Mouse (Mus musculus) brain, adult 2 months (tissue): ENCODE measurements around the gene Gbx2.

Source experiments
- DNase-seq: peaks from one replicate; pipeline ENCODE4 v3.0.0; 2011; ENCODE audit warnings: low read depth, low spot score

Gbx2 gene

DNA sequence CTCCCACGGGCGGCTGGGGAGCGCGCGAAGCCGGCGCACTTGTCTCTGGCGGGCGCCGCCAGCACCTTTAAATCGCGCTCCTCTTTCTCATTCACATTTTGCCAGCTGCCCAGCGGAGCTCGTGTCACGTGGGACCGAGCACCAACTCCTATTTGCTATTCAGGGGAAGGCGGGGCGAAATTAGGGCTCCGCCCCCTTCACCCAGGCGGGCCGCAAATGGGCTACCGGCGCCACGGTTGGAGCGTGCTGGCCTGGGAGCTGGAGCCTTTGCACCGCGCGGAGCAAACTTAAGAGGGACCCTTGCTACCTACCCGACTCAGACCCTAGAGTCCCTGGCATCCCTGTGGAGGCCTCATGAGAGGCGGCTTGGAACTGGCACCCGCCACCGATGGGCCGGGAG, at the start of gene Gbx2:
Gene Gbx2 (minus strand): TSS at position 60 of the 400 bp plus-strand sequence.
- peak; percentile 17 for DNase-seq

DNA sequence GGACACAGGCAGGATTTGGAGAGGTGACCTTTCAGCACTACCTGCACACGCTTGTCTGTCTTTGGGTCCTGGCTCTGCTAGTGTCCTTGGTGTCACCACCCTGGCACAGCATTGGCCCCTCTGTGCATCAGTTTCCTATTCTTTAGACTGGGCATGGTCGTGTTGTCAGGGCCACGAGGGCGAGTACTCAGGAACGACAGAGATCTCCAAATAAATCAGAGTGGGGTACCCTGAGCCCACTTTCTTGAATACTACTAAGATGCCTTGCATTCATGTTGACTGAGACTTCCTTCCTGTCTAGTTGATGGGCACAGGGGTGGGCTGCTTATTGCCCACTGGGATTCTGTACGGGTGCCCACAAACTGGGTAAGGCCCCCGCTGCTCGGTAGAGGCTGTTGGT, 46.3 kb upstream of the Gbx2 start:
- DNase-seq = no peak

DNA sequence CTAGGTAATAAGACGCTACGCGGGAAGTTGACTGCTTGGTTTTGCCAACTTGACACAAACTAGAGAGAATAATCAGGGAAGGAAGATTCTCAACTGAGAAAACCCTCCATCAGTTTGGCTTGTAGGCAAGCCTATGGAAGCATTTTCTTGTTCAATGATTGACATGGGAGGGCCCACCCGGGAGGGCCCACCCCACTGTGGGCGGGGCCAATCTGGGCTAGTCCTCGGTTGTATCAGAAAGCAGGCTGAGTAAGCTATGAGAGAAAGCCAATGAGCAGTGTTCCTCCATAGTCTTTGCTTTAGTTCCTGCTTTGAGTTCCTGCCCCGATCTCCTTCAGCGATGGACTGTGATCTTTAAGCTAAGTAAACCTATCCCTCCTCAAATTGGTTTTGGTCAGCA, 45.4 kb upstream of the Gbx2 start:
- DNase-seq = no peak

- DNase-seq = no peak
Observed at GRCm38 (mm10) chr1:89974541-89974940, 43.6 kb upstream of the Gbx2 start.

DNA sequence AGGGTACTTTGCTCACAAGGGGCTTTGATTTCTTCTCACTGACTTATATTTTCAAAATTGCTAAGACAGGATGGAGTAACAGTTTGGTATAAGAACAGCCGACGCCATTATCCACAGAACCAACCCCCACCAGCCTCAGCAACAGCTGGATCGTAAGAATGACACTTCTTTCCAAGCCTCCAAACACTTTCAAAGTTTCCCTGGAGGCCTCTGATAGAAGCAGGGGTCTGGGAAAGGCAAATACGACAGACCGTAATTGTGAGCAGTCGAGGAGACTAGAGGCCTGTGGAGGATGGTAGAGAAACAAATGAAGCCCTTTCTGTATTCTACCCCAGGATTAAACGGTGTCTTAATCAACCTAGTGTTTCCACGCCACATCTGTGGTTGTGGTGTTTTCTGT, 40.9 kb upstream of the Gbx2 start:
- no peak for DNase-seq

DNA sequence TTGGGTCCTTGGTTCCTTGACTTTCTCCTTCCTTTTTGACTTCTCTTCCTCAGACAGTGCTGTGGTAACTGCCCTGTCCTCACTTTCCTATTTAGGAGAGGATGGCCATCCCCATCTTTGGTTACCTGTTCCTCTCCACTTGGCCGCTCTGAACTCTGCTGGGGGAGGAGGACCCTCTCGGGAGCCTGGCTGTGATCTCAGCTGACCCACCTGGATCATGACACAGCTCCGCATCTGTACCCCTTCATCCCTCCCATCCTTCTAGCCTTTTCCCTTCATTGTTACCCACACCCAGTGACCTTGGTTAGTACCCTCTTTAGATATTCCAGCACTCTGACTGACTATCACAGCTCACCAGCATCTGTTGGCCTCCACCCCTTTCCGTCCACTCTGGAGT, 38.7 kb upstream of the Gbx2 start:
- no peak for DNase-seq

DNA sequence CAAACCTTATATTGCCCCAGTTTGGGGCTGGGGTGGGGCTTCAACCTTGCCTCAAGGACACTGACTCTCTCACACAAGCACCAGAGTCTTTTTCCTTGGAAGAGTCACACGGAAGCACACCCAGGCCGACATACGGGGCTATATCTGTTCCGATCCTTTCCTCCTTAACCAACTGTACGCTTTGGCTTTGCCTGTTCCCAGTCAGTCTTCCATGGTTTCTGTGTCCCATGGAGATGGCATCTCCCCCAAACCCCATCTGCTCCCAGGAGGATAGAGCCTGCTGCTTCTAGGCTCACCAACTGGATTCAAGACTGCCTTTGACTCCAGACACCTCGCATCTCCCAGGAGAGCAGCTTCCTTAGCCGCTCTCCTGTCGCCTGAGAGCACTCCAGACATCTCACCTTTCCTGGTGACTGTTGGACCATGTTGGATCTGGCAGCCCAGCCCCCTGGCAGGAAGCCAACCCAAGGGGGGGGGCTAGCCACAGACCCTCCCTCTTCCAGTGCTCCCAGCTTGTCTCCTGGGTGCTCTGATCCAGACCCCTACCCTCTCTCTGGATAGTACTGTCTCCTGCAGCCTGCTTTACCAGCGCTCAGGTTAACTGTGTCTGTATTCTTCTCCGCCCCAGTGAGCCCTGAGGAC, 38.2 kb upstream of the Gbx2 start:
- peak; percentile 20 for DNase-seq

- DNase-seq = peak; percentile 88
Observed at GRCm38 (mm10) chr1:89968111-89968851, 37.3 kb upstream of the Gbx2 start.

DNA sequence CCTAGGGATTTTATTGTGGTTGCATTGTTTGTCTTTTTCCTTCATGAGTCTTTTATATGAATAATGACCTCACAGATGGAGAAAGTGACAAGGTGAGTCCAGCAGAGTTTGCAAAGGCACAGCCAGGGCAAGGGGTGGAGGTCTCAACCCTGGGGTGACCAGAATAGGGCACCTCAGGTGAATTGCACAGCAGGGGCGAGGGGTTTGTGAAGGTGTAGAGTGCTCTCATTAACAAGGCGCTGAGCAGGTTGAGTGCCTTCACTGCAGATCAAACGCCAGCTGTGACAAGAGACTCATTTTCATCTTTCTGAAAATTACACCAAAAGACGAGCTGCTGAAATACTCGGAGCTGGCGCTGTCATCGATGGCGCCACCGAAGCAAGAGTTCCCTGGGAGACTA, 36.6 kb upstream of the Gbx2 start:
- peak; percentile 29 for DNase-seq

- peak; percentile 26 for DNase-seq
Observed at GRCm38 (mm10) chr1:89964426-89964825, 33.4 kb upstream of the Gbx2 start.

GRCm38 (mm10) chr1:89963296-89963695, 32.3 kb upstream of the Gbx2 start:
- no peak for DNase-seq

DNA sequence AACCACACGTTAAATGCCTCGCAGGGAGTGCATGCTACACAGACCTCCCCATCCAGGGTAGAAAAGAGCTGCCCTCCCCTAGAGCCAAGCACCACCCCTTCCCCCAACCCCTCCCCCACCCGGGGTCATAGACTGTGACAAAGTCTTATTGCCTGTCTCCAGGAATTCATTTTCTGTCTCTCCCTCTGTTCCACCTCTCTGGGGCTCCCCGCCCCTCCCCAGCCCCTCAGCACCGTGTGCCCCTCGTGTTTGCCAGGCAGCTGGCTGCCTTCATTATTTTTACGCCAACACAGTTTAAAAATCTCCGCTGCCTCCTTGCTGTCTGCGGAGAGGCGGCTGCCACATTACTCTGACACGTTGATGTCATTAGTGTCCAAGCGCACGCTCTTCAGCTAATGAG, 31.1 kb upstream of the Gbx2 start:
- no peak for DNase-seq

DNA sequence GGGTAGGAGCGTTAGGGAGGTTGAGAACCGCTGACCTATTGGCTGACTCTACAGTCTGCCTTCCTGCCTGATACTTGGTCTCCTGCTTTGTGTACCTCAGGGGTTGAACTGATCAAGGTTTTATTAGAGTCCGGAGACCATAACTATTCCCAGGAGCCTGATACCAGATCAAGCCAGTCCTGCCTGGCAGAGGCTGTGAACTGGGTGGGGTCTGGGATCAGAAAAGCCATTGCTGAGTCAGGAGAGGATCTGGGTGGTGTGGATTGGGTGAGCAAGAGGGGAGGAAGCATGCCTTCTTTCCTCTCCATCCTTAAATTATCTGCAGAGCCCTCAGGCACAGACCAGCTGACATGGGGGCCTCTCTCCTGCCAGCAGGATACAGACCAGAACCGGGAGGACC, 28.4 kb upstream of the Gbx2 start:
- no peak for DNase-seq

DNA sequence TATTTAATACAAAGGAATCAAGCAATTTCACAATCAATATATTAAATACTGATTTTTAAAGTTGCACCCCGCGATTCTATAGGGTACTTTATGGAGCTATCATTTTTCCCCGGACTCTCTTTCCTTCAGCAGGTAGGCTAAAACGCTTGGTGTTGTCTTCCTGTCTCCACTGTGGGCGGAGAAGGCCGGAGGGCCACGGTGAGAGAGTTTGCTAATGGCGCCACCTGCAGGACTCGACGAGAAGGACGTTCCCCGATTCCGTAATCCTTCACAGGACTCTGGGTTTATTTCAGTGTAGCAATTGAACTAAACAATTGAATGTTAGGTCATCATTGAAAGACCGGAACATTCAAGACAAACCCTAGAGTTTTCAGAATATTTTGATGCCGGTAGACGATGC, 12.2 kb upstream of the Gbx2 start:
- peak; percentile 76 for DNase-seq

- DNase-seq = no peak
Observed at GRCm38 (mm10) chr1:89942395-89942976, 11.5 kb upstream of the Gbx2 start.

- DNase-seq = peak; percentile 22
Observed at GRCm38 (mm10) chr1:89941701-89942381, 10.9 kb upstream of the Gbx2 start.

GRCm38 (mm10) chr1:89940961-89941524, 10.1 kb upstream of the Gbx2 start:
- DNase-seq = no peak

DNA sequence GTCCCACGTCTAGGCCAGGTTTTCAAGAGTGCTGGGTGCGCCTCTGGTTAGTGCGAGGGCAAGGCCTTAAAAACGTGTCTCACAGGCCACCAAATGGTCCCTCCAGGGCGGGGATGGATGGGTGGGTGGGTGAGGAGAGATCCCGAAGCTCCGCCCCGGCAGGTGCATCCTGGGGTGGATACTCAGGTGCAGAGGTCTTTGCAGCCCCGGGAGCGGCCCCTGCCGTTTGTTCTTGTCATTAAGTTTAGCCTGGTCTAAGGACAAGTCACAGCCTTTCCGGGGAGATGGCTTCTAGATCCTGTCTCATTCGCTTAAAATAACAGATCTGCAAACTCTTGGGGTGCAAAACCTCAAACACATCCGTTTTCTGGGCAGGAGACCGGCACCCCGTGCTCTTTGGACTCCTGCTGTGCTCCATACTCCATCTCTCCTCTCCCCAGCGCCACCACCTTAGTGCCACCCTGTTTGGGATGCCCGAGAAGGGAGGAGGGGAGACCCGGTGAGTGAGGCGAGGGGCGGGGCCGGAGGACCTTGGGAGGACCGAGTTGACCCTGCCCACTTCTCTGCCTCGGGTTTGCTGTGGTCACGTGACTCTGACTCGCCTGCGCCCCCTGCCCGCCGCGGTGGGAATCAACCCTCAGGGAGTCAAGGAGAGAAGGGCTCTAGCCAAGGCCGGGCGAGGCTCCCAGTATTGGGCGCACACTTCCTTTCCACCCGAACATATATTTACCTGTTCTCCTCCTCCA, 9.2 kb upstream of the Gbx2 start:
- peak; percentile 32 for DNase-seq

DNA sequence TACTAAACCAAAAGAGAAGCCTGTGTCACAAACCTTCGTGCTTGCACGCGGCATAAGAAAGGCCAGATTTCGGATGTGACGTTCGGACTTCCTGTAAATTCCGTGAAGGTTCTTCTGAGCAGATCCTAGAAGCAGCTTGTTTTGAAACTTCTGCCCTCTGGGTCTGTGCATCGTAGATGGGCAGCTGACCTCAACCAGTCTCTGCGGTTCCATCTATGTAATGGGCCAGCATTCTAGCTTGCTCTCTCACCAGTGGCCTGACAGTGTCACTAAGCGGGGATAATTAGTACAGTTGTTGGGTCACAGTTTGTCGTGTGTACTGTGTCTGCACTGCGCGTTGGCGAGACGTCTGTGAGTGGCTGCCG, 8.6 kb upstream of the Gbx2 start:
- no peak for DNase-seq

DNA sequence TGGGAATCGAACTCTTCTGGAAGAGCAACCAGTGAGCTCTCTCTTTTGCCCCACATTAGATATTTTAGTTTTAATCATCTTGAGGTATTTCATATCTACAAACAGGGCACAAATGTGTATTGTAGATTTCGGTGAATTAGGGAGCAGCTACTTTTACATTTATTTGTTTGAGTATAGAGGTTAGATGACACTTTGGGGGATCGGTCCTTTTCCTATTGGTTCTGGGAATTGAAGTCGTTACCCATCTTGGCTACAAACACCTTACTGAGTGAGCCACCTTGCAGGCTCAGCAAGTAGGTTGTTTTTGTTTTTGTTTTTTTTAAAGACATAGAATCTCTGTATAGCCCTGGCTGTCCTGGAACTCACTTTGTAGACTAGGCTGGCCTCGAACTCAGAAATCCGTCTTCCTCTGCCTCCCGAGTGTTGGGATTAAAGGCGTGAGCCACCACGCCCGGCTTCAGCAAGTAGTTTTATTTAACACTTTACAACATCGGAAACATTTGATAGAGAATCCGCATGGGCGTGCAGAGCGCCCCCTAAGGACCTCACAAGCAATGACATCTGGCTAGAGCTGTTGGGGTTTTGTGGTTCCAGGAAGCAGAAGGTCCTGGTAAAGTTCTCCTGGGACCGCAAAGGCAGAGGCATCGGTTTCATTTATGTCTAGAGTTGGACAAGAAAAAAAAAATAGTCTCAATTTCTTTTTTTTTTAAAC, 8.1 kb upstream of the Gbx2 start:
- no peak for DNase-seq
